Mouse (Mus musculus) spleen, adult 2 months (tissue): ENCODE results near the gene Krtap1-3.

Experiments used
- CTCF ChIP-seq: fragments of 200-500 bp; IDR thresholded peaks from 2 replicates; pipeline ENCODE4 v1.5.1; 2011; ENCODE audit warnings: mild to moderate bottlenecking, inconsistent platforms; ENCODE audit not compliant: insufficient read depth, insufficient read length, insufficient replicate concordance; ENCODE audit errors: extremely low read depth
- POLR2A ChIP-seq: fragments of 200-500 bp; IDR thresholded peaks from 2 replicates; pipeline ENCODE4 v1.6.1; 2011; ENCODE audit warnings: low read depth, low read length, inconsistent platforms

- TF ChIP-seq CTCF (no peak), POLR2A (no peak)
Observed at GRCm38 (mm10) chr11:99573164-99573563, 18.0 kb downstream of the Krtap1-3 start.
